Mouse (Mus musculus): ENCODE measurements around the gene Spc25.

- TF ChIP-seq GATA1 (IDR thresholded peaks at IDR 0.05; ENCODE audit: low read length) (no peak), TAL1 (IDR thresholded peaks at IDR 0.05; ENCODE audit: low read length) (no peak)
Measured at GRCm38 (mm10) chr2:69148691-69149090, 57.3 kb downstream of the Spc25 start.

Data from erythroblast, embryonic 14.5 days (primary cell).